Mouse (Mus musculus) small intestine, adult 2 months (tissue): ENCODE measurements around the gene Tnxb.

Source experiments
- CTCF ChIP-seq: fragments of 200-500 bp; IDR thresholded peaks from 2 replicates; pipeline ENCODE4 v1.5.1; 2012; ENCODE audit warnings: low read depth, mild to moderate bottlenecking, control low read depth, inconsistent platforms, low read length, moderate library complexity, mixed read lengths; ENCODE audit not compliant: insufficient replicate concordance, insufficient read length; ENCODE audit errors: extremely low read depth
- POLR2A ChIP-seq: fragments of 200-500 bp; IDR thresholded peaks from 2 replicates; pipeline ENCODE4 v1.6.1; 2012; ENCODE audit warnings: low read depth, mild to moderate bottlenecking, control low read depth, inconsistent platforms, low read length, moderate library complexity

DNA sequence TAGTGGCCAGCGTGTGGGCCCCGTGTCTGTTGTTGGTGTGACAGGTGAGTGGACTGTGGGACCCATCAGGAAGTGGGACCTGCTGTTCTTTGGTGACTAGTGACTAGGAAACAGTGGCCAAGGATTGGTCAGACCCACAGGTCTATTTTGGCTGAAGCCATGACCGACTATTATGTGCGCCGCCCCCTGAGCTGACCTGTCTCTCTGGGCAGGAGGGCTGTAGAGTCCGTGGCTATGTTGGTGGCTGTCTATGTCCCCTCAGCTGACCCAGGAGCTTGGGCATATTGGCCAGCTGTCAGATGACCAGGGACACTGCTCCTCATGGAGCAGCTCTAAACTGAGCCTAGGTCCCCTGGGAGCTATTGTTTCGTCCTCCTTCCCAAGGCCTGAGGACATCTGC lies 18.6 kb downstream of the Tnxb start:
- TF ChIP-seq POLR2A = no peak
- no peak for TF ChIP-seq CTCF
